Mouse (Mus musculus) neutrophil, adult 5-6 weeks (primary cell): ENCODE measurements around the gene Arrb1. TPM values are rescaled to one million over a fixed set of nuclear protein-coding genes. Genes with fewer than 3 reads are reported as not detected.

ENCODE experiments used
- ATAC-seq: fragments of 151-379, 151-347 bp; 2 replicates; pipeline ENCODE4 v1.8.0; 2017; ENCODE audit warnings: mild to moderate bottlenecking, moderate TSS enrichment; ENCODE audit not compliant: insufficient number of reproducible peaks, poor library complexity, low FRiP score, severe bottlenecking; ENCODE audit errors: extremely low read depth
- total RNA-seq: library from RNA; stranded (forward); fragments of 200-1000 nt; gene quantifications from 2 replicates; pipeline ENCODE4 v1.2.3, GENCODE M21; 2017

The Arrb1 gene
- total RNA-seq, 1 experiment from 2014 or later = 95.2 TPM

DNA sequence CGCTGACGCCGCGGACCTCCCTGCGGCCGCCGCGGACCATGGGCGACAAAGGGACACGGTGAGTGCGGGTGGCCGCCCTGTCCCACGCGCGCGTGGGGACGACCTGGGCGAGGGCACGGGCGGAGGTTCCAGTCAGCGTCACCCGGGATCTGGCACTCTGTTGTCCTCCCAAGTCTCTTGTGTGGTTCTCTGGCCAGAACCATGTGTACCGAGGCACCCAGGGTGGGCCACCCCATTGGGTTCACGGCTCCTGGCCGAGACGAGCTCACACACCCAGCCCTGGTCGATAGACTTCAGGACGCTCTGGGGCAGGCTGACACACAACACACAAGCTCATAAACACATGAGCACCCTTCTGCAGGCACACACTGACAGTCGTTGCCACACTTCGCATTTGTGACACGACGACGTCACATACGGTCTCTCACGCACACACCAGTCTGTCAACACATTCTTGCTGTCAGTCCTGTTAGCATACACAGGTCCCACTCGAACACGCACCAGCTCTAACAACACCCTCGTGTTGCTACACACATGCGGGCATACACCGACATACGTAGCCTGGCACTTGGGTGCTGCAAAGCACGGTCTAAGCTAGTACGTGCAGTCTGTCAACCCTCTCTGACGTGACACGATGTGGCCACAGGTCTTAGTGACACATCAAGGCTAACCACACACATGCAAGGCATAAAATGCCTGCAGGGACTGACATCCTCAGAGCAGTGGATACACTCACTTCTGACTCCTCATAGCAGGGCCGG lies 655 bp downstream of the Arrb1 start:
- peak; percentile 62 for ATAC-seq

DNA sequence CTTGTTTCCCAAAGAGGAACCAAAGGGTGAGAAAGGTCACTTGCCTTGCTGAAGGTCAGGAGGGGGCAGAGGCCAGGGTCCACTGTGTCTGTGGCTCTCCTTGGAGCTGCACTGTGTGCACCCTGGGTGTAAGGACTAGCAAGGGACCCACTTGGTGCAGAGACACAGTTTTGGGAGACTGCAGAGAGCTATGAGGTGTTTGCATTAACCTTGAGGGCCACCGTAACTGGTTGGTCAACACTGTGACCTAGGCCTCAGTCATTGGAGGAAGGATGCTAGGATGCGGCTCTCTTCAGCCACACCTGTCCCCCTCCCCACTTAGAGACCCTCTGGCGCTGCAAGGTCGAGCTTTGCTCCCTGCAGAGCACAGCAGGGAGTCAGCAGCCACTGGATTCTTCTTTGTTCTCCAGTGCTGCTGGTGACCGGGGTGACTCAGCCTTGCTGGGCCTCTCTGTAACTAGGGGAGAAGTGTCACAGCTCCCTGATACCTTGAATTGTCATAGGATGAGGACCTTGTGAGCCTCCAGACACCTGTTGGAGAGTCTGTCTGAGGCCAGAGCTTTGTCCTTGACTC lies 2.0 kb downstream of the Arrb1 start:
- ATAC-seq = no peak

DNA sequence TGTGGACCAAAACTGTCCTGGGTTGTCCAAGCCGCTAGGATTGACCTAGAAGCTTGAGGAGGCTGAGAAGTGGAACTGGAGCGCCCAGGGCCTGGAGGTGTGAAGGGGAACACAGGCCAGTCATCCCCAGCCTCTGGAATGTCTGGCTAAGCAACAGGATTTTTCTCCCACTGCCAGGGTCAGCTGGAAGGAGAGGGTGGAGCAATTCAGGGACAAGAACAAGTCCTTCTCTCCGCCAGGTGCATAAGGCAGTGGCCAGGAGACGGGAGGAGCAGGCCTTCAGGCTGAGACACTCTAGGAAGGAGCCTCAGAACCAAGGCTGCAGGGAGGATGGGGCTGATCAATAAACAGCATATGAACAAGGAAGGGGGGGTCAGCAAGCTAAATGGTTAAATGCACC lies 3.2 kb downstream of the Arrb1 start:
- no peak for ATAC-seq

DNA sequence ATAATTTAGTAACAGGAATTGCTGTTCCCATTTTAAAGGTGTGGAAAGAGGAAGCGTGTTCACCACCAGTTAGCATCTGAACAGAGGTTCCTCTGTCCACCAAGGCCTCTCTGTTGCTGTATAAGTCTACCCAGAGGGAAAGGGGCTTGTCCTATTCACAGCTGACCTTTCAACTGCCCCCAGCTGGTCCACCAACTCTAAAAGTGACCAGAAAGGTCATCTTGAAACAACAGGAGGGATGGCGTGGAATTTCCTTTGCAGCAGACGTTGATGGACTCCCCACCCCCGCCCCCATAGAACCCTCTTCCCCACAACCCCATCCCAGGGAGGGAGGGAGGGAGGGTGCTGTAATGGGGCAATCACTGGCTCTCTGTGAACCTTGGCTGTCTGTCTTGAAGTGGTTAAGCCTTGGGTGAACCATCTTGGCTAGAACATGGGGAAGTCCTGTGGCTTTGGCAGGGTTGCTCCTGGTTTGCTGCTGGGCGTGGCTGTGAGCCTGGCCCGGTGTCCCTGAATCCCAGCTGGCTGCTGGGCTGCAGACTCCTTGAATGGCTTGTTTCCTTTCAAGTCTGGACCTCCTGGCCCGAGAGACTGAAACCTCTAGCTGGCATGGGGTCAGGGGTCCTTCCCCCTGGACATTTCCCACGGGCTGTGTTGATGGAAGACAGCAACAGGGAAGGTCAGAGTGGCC lies 4.1 kb downstream of the Arrb1 start:
- ATAC-seq = no peak

DNA sequence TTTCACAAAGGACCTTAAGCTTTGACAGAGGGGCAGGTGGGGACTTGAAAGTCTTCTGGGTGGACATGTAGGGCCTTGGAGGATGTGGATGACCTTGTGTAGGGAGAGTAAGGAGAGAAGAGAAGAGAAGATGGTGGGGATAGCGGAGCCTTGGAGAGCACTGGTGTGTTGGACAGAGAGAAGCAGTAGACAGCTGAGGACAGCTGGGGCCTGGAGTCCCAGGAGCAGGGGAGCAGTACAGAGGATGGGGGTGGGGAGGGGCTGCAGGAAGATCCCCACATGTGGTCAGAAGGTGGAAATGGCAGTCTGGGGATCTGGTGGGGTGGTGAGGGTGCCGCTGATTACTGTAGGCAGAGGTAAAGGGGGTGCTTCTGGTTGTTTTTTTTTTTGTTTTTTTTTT lies 4.8 kb downstream of the Arrb1 start:
- no peak for ATAC-seq

DNA sequence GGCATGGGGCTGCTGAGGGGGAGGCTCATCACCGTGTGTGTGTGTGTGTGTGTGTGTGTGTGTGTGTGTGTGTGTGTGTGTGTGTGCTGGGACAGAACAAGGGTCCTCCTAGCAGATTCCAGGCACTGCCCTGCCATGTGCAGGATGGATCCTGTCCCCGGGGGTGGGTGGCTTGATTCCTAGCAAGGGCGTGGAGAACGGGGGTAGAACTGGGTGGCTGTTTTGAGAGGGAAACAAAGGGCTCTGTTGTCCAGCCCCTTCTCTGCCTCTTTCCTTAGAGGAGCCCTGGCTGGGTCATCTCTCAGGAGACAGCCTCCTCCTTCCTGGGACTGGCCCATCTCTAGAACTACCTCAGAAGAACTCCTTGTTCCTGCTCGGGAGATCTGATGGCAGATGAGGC lies 5.9 kb downstream of the Arrb1 start:
- no peak for ATAC-seq

DNA sequence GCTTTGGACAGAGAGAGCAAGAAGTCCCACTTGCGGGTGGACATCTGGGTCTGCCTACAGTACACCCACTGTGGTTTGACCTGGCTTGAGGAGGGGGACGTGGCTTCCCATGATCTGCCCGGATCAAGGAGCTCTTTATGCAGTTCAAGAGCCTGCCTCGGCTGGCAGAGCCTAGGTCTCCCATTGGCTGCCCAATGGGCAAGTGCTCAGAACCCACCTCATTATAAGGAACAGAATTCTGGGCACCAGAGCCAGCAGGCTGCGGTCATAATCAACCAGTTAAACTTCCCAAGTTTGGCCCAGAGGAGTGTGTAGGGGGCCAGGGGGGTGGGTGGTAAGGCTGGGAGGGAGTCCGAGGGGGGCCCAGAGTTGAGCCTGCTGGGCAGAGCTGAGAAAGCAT lies 9.0 kb downstream of the Arrb1 start:
- no peak for ATAC-seq

DNA sequence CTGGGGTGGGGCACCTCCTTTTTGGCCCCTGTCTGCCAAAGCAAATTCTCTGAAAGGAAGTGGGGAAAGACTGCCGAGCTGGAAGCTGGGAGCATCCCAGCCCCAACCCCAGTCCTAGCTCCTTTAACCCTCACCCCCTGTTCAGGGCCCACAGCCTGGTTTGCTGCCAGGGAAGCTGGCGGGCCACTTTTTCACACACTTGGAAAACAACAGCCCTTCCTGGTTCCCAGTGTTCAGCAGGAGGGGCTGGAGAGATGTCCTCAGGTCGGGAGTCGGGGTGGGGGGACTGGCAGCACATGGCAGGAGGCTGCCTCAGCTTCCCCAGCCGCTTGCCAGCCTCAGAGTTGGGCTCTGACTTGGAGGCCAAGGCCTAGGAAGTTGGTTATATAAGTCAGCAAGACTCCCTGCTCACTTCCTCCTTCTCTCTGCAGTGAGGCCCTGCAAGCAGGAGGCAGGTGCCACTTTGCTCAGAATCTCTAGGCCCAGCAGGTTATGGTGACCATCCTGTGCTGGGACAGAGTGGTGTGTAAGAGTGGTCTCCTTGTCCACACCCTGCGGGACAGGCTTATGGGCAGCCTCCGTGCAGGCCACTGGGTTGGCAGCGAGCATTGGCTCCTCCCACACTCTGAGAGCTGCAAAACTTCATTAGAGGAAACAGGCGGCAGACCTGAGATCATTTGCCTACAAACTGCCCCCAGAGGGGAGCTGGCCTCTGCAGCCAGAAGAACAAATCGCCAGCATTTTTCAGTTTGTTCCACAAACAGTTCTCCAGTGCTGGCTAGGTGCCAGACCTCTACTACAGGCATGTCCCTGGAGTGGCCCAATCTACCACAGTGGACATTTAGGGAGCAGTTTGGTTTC lies 10.8 kb downstream of the Arrb1 start:
- ATAC-seq = peak; percentile 70

DNA sequence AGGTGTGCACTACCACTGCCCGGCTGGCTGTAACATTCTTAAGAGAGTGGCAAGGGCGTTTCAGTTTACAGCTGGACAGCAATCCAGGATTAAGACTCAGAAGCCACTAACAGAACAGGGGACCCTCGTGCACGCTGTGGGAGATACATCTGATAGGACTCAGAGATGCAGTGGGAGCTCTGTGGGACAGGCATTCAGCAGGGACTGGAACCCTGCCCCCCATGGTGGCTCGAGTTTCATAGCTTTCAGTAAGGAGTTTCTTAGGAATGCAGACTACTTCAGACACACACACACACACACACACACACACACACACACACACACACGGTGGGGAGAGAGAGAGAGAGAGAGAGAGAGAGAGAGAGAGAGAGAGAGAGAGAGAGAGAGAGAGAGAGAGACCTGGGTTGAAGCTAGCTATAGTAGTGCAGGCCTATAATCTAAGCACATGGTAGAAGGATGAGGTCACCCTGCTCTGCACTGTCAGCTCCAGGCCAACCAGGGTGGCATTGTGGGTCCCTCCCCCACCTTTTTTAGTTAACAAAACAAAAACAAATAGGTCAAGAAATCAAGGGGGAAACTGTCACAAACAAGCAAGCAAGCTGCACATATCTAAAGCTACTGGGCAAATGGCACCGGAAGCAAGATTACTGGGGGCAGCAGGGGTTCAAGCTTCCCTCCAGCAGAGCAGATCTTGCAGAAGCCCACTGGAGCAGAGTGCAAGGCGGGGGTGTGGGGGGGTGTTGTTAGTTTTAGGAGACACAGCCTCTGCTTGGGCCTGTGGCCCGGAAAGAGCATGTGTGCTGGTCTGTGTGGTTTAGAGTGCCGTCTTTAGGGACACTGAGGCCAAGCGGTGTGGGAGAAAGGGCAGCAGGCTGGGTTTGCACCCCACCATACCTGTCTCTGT lies 12.6 kb downstream of the Arrb1 start:
- no peak for ATAC-seq

DNA sequence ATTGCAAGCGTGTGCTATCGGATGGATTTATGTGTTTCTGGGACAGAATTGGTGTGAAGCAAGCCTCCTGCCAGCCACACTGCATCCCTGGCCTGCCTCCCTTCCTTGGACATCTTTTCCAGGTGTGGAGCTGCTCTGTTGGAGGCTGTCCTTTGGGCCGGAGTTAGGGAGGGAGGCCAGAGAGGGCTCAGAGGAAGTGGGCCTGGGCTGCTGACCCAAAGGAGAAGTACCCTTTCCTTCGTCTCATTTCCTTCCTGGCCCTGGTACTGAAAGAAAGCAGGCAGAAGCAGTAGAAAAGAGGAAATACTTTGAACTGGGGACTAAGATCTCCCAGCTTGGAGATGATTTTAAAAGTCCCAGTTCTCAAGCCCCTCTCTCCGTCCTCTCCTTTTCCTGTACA lies 14.4 kb downstream of the Arrb1 start:
- peak; percentile 28; the same call in 1 of the 2 replicates for ATAC-seq

DNA sequence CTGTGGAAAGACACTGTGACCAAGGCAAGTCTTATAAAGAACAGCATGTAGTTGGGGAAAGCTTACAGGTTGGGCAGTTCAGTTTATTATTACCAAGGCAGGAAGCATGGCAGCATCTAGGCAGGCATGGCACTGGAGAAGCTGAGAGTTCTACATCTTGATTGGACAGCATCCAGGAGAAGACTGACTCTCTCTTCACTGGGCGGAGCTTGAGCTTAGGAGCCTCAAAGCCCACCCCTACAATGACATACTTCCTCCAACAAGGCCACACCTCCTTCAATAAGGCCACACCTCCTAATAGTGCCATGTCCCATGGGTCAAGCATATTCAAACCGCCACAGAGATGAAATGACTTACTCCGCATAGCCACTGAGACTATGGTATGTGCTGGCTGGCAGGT lies 16.4 kb downstream of the Arrb1 start:
- no peak for ATAC-seq

DNA sequence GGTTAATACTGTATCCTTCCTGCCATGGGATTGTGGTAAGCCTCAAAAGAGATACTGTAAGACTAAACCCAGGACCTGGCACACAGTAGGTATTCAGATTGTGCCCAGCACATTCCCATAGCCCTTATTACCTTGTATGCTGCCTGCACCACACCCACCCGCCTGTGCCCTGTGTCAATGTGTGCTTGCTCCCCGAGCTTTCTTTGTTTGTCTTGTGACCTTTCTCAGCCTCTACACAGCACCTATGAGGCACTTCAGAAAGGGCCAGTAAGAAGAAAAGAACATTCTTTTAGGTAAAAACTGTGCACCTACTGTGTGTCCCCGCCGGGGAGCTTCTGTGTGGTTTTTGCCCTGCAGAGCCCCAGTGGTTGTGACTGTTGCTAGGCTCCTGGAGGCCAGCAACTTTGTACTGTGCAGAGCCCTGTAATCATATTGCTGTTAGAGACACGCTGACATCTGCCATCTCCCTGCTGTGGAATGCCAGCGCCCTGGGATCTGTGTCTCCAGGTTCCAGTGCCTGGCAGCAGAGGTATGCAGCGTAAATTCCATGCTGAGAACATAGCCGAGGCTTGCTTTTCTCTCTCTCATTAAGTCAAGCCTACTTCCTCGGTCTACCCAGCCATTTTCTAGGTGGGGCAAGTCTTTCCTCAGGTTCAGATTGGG lies 18.1 kb downstream of the Arrb1 start:
- ATAC-seq = no peak

DNA sequence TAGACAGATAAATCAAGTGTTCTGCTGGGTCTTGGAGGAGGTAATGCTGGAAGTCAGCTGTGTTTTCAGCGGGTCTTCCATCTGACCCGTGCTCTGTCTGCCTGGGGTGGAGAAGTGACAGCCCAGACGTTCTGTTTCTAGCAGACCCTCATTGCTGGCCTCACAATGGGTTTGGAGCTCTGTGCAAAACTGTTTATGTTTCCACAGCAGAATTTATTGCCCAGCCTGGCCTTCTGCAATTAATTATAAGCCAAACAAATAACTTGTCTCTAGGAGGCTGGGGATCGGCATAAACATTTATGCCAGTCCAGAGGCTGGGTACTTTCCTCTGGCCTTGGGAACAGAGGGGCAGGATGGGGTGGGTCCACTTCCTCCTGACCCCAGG lies 18.6 kb downstream of the Arrb1 start:
- no peak for ATAC-seq

DNA sequence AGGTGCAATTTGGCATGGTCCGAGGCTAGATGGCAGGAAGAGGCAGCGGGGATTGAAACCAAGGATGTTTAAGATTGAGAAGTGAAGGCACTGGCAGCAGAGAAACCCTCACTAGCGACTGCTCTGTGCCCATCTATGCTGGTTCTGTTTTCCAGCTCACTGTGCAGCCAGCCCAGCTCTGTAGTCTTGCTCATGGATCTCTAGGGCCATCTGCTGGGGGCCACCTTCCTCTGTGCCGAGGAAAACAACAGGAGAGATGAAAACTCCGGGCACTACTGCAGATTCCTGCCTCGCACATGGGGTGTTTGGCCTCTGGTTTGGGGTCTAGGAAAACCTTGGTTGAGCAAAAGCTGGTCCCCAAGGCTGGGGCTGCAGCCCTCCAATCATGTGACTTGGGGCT lies 20.6 kb downstream of the Arrb1 start:
- peak; percentile 80 for ATAC-seq

DNA sequence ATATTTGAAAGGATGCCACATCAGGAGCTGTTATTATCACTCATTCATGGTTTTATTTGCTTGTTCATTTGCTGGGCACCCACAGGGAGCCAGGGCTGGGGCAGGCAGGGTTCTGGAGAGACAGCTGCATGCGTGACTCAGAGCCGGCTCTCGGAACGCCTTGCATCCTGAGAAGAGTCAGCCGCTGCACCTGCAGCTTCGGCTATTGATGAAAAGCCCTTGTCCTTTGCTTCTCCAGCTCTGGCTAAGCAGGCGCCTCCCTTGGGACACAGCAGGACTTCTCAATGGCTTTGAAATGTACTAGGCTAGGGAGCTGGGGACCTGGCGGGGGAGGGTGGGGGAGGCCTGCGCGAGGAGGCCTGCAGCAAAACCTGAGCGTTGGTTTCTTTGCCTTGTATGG lies 23.8 kb downstream of the Arrb1 start:
- ATAC-seq = no peak

DNA sequence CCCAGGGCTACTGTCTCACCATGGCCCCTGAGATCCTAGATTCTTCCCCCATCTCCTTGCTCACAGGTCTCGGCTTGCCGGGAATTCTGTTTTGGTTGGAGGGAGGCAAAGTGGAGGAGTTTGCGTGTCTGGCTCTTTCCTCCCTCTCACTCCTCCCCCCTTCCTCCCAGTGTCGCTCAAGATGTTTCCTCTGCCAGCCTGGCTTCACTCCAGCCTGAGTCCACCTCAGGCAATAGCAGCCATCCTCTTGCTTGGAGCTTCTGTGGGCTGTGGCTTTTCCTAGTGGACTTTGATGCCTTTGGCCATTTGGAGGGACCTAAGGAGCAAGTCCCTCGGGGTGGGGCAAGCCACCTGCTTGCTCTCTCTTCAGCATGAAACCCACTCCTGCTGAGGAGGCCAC lies 27.2 kb downstream of the Arrb1 start:
- ATAC-seq = no peak

DNA sequence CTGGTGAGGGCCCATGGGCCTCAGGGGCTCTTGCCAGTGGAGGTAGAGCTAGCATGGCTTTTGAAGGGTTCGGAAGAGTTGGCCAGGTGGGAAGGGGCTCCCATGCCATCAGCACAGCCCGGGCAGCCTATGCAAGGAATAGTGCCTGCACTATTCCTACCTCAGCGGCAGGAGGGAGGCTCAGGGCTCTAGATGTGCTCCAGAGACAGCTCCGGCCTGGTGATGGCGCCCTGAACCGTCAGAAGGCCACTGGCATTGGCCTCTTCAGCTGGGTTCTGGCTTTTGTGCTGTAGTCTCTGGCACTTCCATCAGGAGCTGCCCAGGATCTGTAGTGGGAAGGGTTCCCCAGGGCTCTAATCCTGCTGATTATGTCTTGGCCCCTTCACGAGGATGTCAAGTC lies 28.0 kb downstream of the Arrb1 start:
- ATAC-seq = no peak

DNA sequence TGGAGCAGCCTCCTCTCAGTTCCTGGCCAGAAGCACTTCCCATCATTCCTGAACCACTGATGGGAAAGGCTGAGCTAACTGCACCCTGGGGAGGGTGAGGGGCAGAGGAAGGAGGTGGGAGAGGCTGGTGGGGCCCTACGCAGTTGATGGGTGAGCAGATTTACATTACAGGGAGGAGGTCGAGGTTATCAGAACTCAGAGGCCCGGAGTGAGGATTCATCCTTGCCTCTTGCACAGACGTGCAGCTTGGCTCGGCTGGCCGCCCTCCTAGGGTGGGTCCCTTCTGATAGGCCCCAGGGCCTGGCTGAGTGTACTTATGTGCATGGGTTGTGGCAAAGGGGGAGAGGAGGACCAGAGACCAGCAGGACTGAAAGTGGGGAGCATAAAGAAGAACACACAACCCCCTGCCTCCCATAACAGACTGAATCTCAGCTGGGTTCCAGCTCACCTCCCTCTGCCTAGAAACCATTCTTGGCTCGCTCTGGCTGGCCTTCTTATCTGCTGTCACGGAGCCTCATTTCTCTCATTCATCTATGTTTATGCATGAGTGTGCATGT lies 30.1 kb downstream of the Arrb1 start:
- ATAC-seq = no peak
